Mouse (Mus musculus): Measurements from ENCODE around the gene Mettl11b. TPM values are rescaled to one million over a fixed set of nuclear protein-coding genes. Genes with fewer than 3 reads are reported as not detected.
"Not testable (repeated sequence)": the region's sequence is repeated elsewhere in the genome, so short reads cannot be mapped to it uniquely, and the experiment has no call there.

The Mettl11b gene
- 10 to 100 TPM; 29.7 to 42.4 (median 35.7) TPM for total RNA-seq (2022)

DNA sequence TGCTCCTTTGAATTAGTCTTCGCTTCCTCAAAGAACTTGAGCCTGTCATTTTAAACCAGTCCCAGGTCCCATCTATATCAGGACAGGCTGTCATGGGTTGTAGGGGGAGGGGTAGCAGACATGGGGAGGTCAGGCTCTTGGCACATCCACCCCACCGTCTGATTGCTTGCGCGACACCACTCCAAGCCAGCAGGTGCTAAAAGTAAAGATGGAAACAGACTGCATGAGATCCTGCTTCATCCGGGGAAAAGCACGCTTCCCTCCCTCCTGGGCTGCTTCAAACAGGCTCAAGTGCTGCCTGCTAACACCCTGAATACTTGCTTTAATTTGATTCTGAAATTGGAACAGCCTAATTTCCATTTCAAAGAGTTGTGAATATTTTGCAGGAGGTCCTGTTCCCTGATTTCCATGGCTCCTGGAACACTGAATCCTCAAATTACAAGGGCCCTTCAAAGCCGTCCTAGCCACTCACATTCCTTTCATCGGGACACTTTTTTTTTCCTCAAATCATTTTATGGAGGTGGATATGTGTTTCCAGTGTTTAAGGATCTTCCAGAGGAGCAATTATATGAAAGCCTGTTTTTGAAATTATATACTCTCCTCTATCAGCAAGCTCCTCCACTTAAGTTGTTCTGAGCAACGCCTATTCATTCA, at the start of gene Mettl11b:
Gene Mettl11b, minus strand, starts transcription at position 127 of the 654 bp plus-strand sequence.
- DNase-seq (ENCODE audit: low spot score in 2 of 2): peak; percentile 69 to 83

DNA sequence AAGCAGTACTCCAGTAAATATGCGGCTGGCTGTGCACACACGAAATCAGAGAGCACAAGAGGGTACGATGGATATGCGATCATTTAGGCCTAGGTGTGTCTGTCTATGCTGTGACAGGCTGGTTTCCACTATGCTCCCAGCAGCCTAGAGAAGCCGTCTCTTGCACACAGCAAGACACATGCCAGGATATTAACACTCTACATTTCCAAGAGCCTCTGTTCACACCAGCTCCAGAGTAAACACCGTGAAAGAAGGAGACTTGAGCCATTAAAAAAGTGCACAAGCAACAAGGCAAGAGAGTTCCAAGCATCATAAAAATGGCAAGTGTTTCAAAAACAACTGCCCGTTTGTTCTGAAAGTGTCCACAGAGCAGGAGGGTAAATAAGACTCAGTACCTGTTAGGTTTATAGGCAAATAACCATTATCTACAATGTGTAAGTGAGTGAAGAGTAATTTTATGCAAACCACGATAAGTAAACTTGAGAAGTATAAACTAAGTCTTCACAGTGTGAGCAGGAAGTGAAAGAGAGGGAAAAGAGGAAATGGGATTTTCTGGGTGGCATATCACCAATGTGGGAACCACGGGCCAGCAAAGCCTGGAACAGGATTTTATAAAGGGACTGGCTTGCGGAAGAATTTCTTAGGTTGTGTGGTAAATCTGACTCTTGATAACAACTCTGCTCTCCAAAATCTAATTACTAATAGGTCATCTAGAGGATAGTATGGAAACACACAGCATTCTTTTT, 32.6 kb upstream of the Mettl11b start:
- no peak for DNase-seq (ENCODE audit: low spot score in 2 of 2)

DNA sequence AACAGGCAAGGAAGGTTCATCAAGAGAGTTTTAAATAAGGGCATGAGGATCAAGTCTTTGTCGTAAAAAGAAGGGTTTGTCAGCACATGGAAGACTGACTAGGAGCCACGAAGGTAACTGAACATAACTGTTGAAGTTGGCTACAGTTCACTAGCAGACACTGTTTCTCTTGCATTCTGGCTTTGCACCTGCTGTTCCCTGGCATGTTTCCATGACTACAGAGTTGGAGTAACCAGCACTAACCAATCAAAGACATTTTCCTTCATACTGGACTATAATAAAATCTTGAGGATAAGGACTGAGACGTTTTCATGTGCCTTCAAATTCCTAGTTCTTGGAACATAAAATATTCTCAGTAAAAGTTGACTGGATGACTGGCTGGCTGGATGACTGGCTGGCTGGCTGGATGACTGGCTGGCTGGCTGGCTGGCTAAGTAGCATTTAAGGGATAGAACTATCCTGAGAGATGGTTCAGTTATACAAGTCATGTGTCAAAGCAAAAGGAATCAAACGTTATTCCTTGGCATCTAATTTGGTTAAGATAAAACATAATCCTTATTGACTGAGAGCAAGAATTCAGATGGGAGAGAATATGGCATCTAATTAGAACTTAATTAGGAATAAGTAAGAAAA, 26.4 kb upstream of the Mettl11b start:
- DNase-seq (ENCODE audit: low spot score in 2 of 2): no peak

DNA sequence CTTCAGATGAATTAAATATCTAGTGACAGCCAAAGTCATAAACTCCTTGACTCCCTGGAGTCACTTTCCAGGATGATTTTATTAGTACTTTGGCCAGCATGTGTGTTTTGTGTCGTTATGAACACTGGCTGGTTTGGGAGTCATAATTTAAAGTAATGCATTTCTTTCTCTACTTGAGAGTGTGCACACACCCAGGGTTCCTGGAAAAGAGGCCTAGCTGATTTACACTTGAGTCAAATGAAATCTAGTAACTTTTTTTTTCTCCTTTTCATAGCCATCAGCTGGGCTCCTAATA, 12.2 kb upstream of the Mettl11b start:
- no peak for DNase-seq (ENCODE audit: low spot score in 2 of 2)

DNA sequence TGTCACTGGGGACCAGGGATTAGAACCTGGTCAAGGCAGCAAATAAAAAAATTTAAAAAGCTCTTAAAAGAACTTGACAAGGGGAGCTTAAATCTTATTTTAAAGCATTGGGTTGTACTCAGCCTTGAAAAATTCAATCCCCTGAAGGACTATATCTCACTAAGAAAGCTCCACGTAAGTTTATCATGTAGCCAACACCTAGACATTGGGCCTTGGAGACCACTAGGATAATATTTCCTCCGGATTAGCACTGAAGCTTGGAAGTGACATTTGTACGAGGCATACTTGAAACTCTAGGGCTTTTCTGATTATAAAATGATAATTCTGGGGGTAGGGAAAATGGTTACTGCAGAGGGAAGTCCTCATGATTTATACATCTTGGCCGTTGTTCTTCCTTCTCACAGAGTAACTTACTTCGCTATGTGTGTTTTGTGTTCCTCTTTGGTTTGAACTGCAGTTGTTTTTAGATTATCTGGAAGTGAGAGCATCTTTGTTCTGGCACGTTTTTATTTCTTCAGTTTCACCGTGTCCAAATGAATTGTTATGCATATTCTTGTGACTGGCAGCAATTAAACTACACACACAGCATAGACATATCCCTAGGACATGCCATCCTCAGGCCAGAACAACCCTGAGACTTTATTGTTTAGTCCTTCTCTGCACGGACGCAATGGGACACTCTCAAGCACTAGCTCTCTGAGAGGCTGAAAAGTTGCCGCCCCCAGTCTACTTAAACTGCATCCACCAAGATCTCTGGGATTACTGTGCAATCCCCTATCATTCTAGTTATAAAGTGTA, 11.6 kb upstream of the Mettl11b start:
- DNase-seq (ENCODE audit: low spot score in 2 of 2): no peak

DNA sequence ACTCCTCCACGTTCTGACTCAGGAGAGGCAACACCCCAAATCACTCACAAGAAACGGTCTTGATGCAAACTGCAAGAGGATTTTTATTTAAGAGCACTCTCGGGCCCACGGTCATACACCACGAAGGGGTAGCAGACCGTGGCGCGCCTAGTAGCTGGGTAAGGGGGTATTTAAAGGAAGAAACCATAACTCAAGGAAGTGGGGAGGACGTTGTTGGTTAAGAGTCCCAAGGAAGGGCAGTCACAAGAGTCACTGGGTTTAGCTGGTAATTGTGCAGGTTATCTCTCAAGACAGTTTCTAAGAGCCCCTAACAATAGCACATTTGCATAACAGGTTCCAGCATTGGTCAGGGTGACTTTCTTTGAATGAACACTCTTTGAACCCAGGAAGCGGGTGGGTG, 6.1 kb upstream of the Mettl11b start:
- DNase-seq (ENCODE audit: low spot score in 2 of 2): not testable (repeated sequence)

DNA sequence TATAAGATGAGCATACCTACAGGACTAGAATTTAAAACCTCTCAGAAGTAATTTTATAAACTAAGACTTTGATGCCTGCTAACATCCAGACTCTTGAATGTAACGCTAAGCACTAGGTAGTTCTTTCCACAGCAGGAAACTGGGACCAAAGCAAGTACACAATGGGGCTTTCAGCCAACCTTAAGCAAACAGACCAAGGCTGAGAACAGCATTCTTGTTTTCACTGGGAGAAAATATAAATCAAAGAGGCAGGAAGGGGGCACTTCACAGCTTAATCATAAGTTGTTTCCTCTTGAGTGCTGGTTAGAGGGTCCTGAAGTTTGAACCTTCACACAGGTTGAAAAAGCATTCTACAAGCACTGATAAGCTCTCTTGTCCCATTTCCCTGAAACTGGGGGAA, 1.1 kb downstream of the Mettl11b start:
- no peak for DNase-seq (ENCODE audit: low spot score in 2 of 2)

DNA sequence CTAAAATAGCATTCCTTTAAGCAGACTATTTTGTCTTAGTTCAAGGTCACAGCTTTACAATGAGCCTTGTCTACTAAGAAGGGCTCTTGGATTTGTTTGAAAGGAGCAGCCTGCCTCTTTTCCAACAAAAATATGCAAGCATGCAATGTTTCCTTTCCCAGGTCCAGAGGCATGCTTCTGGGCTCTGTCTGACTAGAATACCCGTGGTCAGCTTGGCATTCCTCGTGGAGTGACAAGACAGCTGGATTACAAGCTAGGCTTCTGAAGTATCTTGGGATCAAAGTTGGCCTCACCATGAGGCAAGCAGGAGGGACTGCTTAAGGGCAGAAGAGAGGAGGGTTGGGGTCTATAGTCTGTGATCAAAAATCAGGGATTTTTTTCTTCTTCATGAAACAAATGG, 16.4 kb downstream of the Mettl11b start:
- DNase-seq (ENCODE audit: low spot score in 2 of 2): peak in 1 of 2 experiments; percentile 18

DNA sequence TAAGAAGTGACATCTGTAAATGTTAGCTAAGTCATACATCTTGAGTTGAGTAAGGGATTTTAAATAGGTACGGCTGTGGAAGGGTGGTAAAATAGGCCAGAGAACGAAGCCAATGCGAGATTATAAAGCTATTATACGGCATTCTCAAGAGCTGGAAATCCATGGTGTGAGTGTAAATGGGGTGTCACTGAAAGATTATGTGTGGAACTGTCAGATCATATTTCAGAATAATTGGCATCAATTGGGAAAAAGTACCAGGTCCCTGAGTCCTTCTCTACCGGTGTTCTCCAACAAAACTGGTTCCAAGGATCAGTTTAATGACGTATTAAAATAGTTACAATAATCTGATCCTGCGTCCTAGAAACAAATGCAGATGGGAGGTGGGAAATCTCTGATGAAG, 24.5 kb downstream of the Mettl11b start:
- DNase-seq (ENCODE audit: low spot score in 2 of 2): no peak

DNA sequence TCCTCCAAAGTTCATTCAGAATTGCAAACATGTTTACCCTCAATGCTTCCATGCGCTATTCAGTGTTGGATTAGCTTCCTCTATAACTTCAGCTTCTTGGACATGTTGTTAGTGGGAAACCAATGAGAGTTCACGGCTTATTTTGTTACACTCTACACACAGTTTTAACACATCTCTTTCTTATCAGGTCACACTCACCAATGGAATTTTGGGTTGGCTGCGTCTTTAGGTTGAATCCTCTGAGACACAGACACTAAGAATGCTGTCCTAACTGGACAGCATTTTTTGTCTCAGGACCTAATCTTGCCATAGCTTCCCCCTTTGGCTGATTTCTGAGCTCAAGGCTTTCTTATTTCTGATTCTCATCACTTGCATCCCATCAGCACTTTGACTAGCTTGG, 25.3 kb downstream of the Mettl11b start:
- DNase-seq (ENCODE audit: low spot score in 2 of 2): no peak

DNA sequence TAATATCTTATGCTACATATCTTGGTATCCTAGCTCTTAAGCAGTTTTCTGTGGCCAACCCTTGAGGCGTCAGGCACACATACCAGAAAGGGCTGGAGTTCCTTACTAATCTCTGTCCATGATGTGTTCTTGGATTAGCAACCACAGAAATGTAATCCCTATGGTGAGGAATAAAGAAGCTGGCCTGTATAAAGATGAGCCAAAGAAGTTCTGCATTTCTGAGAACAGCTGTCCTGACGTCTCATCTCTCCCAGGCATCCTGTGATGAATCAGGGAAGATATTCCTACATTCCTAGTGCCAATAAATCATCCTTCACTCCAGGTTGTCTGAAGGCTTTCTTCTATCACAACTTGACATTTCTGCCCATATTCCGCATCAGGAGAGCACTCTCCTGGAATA, 33.2 kb downstream of the Mettl11b start:
- no peak for DNase-seq (ENCODE audit: low spot score in 2 of 2)

DNA sequence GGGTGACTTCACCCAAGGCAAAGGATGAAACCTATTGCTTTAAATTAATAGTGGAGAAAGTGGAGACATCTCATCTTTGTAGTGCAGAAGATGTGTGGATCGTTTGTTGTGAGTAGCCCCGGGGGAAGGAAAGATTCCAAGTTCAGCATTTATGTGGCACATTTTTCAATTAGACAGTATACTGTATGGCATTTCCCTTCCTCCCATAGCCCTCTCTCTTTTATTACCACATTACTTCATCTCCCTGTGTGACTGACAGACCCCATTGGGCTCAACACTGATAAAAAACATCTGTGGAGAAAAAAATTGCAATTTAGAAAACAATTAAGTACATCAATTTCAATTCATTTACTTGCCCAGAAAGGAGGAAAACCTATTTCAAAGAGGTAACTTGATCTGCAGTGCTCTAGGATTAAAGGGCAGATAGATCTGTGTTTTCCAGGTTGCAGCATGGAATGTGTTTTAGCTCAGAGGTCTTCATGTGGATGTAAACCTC, 42.0 kb downstream of the Mettl11b start:
- DNase-seq (ENCODE audit: low spot score in 2 of 2): no peak

DNA sequence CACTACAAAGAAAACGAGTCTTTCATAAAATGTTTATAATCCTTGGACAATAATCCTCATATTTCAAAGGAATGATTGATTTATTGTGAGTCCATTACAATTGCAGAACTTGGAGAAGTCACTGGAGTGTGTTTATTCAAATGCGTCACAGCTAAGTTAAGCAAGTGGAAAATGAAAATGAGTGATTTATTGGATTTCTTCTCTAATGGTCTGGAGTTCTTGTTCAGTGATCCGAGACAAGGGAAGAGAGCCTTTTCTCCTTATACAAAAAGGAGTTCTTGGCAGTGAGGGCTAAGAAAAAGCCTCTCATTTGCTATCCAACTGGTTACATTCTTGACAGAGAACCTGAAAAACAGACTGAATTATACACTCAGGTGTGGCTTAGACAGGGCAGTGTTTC, 42.9 kb downstream of the Mettl11b start:
- no peak for DNase-seq (ENCODE audit: low spot score in 2 of 2)

DNA sequence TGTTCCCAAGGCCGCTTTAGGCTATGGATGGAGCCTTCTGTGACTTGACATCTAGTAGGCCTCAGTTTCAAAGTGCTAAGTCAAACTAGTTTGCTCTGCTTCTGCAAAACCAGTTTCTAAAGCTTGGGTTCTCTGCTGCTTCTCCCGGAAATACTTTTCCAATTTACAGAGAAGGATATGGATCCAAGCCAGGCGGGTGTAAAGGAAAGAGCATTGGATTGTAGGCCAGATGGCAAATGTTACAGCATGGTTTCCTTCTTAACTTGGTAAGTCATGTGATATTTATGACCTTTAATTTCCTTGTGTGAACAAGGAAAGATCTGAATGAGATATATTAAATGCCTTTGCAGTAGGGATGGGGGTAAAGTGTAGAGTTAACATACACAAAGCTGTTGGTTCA, 52.2 kb downstream of the Mettl11b start:
- no peak for DNase-seq (ENCODE audit: low spot score in 2 of 2)

DNA sequence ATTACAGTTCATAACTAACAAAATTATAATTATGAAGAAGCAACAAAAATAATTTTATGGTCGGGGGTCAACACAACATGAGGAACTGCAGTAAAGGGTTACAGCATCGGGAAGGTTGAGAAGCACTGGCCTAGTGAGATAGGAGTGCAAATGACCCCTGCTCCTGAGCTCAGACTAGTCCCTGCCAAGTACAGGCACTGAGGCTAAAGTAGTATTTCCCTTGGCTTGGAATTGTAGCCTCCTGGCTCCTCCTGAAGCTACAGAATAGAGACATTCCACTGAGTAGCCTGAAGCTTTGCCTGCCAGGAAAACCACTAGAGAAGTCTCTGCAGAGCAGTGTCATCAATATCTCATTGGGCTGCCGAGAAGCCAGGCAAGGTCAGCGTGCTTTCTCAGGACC, 53.7 kb downstream of the Mettl11b start:
- DNase-seq (ENCODE audit: low spot score in 2 of 2): no peak

DNA sequence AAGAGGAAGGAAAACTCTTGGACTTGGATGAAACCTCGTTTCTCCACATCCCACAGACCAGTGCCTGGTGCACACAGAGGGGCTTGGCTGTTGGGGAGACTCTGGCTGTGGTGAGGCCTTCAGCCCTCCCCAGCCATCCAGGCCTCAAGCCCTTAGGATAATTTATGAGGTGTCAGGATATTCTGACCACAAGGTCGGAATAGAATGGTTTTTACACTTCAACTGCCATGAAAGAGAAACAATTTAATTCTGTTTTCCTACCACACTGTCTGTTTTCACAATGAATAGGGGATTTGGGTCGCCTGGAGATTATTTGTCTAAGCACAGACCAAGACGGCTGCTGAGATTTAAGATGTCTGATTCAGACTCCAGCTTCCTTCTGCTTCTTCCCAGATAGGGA, 54.3 kb downstream of the Mettl11b start:
- no peak for DNase-seq (ENCODE audit: low spot score in 2 of 2)

DNA sequence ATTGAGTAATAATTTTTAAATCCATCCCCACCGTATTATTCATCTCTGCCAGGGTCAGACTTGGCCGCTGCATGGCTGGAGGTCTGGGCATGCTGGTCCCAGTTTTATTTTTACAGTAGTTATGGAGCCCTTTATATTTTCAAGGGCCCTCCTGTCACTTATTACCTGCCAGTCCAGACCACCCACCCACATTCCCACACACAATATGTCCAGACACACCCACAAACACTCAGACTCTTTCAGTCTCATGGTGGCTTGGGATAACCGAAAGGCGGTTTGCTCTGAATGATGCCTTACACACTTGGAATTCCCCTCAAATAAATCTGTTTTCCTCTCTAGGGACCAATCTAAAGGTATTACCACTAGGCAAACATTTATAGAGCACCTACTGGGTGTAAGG, 55.1 kb downstream of the Mettl11b start:
- no peak for DNase-seq (ENCODE audit: low spot score in 2 of 2)

DNA sequence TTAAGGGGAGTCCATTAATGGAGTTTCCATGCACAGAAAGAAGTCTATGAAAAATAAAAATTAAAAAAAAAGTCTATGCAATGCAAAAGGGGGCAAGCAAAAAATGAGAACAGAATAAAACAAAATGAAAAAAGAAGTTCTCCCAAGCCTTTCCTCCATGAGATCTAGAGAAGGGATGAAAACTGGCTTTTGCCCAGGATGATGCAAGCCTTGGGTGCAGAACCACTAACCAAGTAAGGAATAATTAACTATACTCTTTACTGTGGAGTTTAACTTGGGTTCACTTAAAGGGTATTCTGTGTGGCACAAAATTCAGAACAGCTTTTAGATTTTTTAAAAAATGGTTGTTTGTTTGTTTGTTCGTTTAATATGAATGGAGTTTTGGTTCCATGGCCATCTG, 62.6 kb downstream of the Mettl11b start:
- DNase-seq (ENCODE audit: low spot score in 2 of 2): no peak

DNA sequence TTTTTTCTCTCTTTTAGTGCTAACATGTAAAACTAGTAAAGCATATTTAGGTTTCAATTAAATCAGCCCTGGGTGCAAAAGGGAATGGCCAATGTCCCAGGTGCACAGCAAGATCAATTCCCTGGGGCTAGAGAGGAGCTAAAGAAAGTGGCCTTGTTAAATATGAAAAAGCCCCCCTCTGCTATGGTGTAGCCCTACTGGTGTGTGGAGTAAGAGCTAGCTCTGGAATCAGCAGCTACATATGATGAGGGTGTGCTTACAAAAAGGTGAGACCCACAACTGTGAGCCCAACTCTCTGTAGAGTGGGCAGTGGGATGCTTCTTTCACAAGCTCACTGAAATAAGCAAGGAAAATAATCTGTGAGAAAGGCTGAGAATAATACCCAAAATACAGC, 66.5 kb downstream of the Mettl11b start:
- no peak for DNase-seq (ENCODE audit: low spot score in 2 of 2)

DNA sequence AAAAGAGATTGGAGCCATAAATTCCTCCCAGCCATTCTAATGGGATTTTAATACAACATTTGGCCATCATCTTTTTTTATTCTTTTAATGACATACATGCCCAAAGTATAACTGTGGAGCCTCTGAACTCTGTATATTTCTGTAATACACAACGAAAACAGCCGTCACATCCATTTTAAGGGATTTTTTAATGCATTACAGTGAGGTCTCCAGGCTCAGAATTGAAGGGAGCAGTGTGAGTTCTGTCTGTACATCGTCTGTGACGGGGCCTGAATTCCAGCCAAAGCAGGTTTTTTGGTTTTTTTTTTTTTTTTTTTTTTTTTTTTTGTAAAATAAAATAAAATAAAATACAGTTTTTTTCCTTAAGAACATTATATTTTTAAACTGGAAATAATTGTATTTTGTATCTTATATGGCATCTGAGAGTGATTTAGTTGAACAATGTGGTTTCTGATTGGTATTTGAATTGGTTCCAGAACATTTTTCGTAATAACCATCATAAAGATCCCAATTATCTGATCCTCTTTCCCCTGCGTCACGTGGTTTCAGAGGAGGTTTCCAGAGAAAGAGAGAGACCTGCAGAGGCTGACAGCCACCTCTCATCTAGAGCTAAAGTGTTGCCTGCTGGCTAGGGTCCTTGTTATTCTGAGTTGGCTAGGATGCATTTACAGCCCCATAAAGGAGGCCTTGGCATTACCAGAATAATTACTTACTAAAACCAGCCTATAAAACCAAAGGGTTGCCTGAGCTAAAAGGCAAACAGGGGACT, 67.1 kb downstream of the Mettl11b start:
- DNase-seq (ENCODE audit: low spot score in 2 of 2): no peak

DNA sequence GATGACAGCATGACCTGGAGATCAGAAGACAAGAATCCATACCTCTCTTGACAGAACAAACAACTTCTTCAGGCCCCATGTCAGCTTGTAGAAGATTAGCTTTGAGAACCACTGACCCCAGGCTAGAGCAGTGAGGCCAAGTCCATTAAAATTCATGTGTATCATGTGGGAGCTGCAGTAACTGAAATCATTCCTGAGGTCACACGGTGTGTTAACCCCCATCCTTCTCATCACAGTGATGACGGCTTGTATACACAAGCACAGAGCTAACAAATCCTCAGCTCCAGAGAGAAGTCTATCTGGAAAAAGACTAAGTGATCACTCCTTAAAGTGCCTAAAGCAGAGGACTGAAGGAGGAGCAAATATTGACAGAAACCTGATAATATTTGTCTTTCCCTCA, 68.0 kb downstream of the Mettl11b start:
- no peak for DNase-seq (ENCODE audit: low spot score in 2 of 2)

Data from gastrocnemius, adult 8-10 months (tissue).